Mouse (Mus musculus): Measurements from ENCODE around the gene Gm8909. TPM values are rescaled to one million over a fixed set of nuclear protein-coding genes. Genes with fewer than 3 reads are reported as not detected.

Gm8909 gene
- polyA plus RNA-seq, 2 experiments from 2014 or later: 2.5 to 5.0 TPM

Other genes with a start within 250 kb of the Gm8909 start
- gene Abcf1, start 198.8 kb downstream of the Gm8909 start, polyA plus RNA-seq (2017; shearing (Covaris generic)): 100 to 1,000 TPM; 122 to 174 TPM
- gene Gnl1, start 188.7 kb downstream of the Gm8909 start, polyA plus RNA-seq (2017; shearing (Covaris generic)): 1 to 10 TPM; 8.1 to 9.2 TPM
- gene Prr3, start 188.3 kb downstream of the Gm8909 start, polyA plus RNA-seq (2017; shearing (Covaris generic)): 10 to 100 TPM; 16.5 to 17.6 TPM
- 10 to 100 TPM; 31.2 to 45.1 TPM for gene H2-T24, start 148.0 kb downstream of the Gm8909 start, polyA plus RNA-seq (2017; shearing (Covaris generic))
- 1,000 to 10,000 TPM in 1 of 2 experiments, 100 to 1,000 TPM in 1; 829 to 1,151 TPM for gene H2-T23, start 135.7 kb downstream of the Gm8909 start, polyA plus RNA-seq (2017; shearing (Covaris generic))
- gene H2-T22, start 125.8 kb downstream of the Gm8909 start, polyA plus RNA-seq (2017; shearing (Covaris generic)): 100 to 1,000 TPM; 407 to 526 TPM
- under 1 TPM in 1 of 2 experiments, not detected in 1; 0.66 TPM for gene Gm6034, start 125.6 kb downstream of the Gm8909 start, polyA plus RNA-seq (2017; shearing (Covaris generic))
- gene Gm11127, start 110.2 kb downstream of the Gm8909 start, polyA plus RNA-seq (2017; shearing (Covaris generic)): not detected
- 1 to 10 TPM; 1.4 to 1.9 TPM for gene Gm19684, start 46.9 kb downstream of the Gm8909 start, polyA plus RNA-seq (2017; shearing (Covaris generic))
- under 1 TPM in 1 of 2 experiments, not detected in 1; 0.62 TPM for gene Gm7030, start 39.1 kb downstream of the Gm8909 start, polyA plus RNA-seq (2017; shearing (Covaris generic))
- 1 to 10 TPM in 1 of 2 experiments, under 1 TPM in 1; 0.95 to 1.3 TPM for gene H2-T3, start 21.8 kb upstream of the Gm8909 start, polyA plus RNA-seq (2017; shearing (Covaris generic))
- gene Rpp21, start 89.5 kb upstream of the Gm8909 start, polyA plus RNA-seq (2017; shearing (Covaris generic)): 100 to 1,000 TPM; 191 to 211 TPM
- gene Trim39, start 103.7 kb upstream of the Gm8909 start, polyA plus RNA-seq (2017; shearing (Covaris generic)): 10 to 100 TPM; 17.2 to 25.9 TPM
- gene H2-M10.2, start 118.0 kb upstream of the Gm8909 start, polyA plus RNA-seq (2017; shearing (Covaris generic)): under 1 TPM in 1 of 2 experiments, not detected in 1; 0.39 TPM
- gene H2-M10.1, start 157.6 kb upstream of the Gm8909 start, polyA plus RNA-seq (2017; shearing (Covaris generic)): not detected
- gene H2-M10.3, start 199.9 kb upstream of the Gm8909 start, polyA plus RNA-seq (2017; shearing (Covaris generic)): not detected

Data from CD4-positive, CD25-positive, alpha-beta regulatory T cell, adult 4 months (primary cell).